Mouse (Mus musculus) liver, embryonic 16.5 days (tissue): ENCODE measurements at regions not wholly inside any gene's neighbourhood (a gene's known extent, or its start where the extent isn't known, plus 50 kb on each side); places are given as distances from the start of the nearest gene placed in this dataset.

ENCODE experiments used
- ATAC-seq: fragments of 200-750 bp; cut with Nextera tagmentation; 2 replicates; pipeline ENCODE4 v1.8.0; 2017; ENCODE audit warnings: low read depth, mild to moderate bottlenecking, moderate number of reproducible peaks, moderate library complexity
- H3K27ac ChIP-seq: fragments of 300-500 bp; sonication (generic); 2 replicates; pipeline ENCODE4 v1.5.1; 2014; ENCODE audit warnings: mild to moderate bottlenecking, low read length
- H3K27me3 ChIP-seq: fragments of 300-500 bp; sonication (generic); 2 replicates; pipeline ENCODE4 v1.6.1; 2014; ENCODE audit warnings: low read depth, low read length, mixed read lengths; ENCODE audit not compliant: control insufficient read depth, insufficient read depth
- H3K36me3 ChIP-seq: fragments of 300-500 bp; sonication (generic); 2 replicates; pipeline ENCODE4 v1.6.1; 2014; ENCODE audit warnings: mild to moderate bottlenecking; ENCODE audit not compliant: control insufficient read depth, insufficient read depth
- H3K4me1 ChIP-seq: fragments of 300-500 bp; sonication (generic); 2 replicates; pipeline ENCODE4 v1.6.1; 2014; ENCODE audit warnings: low read depth, low read length, mixed read lengths; ENCODE audit not compliant: control insufficient read depth
- H3K4me2 ChIP-seq: fragments of 300-500 bp; sonication (generic); 2 replicates; pipeline ENCODE4 v1.6.1; 2014; ENCODE audit warnings: low read depth, low read length, mixed read lengths
- H3K4me3 ChIP-seq: fragments of 300-500 bp; sonication (generic); 2 replicates; pipeline ENCODE4 v1.5.1; 2014; ENCODE audit warnings: low read depth, mild to moderate bottlenecking, low read length
- H3K9ac ChIP-seq: fragments of 300-500 bp; sonication (generic); 2 replicates; pipeline ENCODE4 v1.6.1; 2014; ENCODE audit warnings: low read depth, low read length
- H3K9me3 ChIP-seq: fragments of 300-500 bp; sonication (generic); replicated peaks from 2 replicates; pipeline ENCODE4 v1.6.1; 2016; ENCODE audit warnings: low read length; ENCODE audit not compliant: control insufficient read depth
- WGBS: fragments of 180-500 bp; shearing (Covaris S2); extraction: QIAGEN DNeasy Blood & Tissue Kit; methylation state at CpG from one replicate; pipeline ENCODE4 v1.1.7; 2014; ENCODE audit not compliant: insufficient replicate concordance; 5-methylcytosine and 5-hydroxymethylcytosine counted together

DNA sequence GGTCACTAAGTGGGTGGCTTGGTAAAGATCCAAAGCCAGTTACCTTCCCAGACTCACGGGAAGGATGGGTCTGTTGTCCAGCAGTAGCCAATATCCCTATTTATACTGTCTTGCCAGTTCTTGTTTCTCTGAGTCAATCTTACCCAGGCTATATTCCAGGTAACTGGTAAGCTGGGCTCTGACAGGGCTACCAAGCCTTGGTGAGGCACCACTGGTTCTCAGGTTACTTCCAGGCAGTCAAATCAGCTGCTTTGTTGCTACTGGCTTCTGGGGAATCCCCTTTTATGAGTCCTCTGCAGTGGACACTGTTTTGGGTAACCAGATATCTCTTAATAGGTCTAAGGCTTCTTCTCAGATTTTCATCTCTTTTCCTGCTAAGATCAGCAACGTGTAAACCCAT is 178.8 kb upstream of the Nampt start:
- Histone ChIP-seq H3K27me3 (no peaks in the 10 kb centered on the region), H3K9me3 (no peaks in the 10 kb centered on the region), H3K4me3 (no peak overlapping the region), H3K4me2 (no peak overlapping the region), H3K9ac (no peak overlapping the region), H3K4me1 (no peaks in the 10 kb centered on the region), H3K27ac (no peak overlapping the region), H3K36me3 (no peaks in the 10 kb centered on the region)
- 45% methylated on average over 2 of the region's 2 CpGs for WGBS
- ATAC-seq, result no peak

GRCm38 (mm10) chr12:32642493-32642892 is 176.9 kb upstream of the Nampt start:
- Histone ChIP-seq H3K4me1 (no peaks in the 10 kb centered on the region), H3K27ac (no peak overlapping the region), H3K9me3 (no peaks in the 10 kb centered on the region), H3K27me3 (no peaks in the 10 kb centered on the region), H3K4me3 (no peak overlapping the region), H3K9ac (no peak overlapping the region), H3K36me3 (no peaks in the 10 kb centered on the region), H3K4me2 (no peak overlapping the region)
- ATAC-seq, result no peak
- WGBS, result 31% methylated on average over 1 of the region's 1 CpGs

- Histone ChIP-seq H3K9ac (no peak overlapping the region), H3K4me3 (no peak overlapping the region), H3K36me3 (no peaks in the 10 kb centered on the region), H3K27ac (no peak overlapping the region), H3K4me1 (no peaks in the 10 kb centered on the region), H3K9me3 (no peaks in the 10 kb centered on the region), H3K4me2 (no peak overlapping the region), H3K27me3 (no peaks in the 10 kb centered on the region)
- no peak for ATAC-seq
- whole genome bisulfite sequencing, result 73% methylated on average over 1 of the region's 1 CpGs
Observed at GRCm38 (mm10) chr12:32653096-32653495, 166.2 kb upstream of the Nampt start.

DNA sequence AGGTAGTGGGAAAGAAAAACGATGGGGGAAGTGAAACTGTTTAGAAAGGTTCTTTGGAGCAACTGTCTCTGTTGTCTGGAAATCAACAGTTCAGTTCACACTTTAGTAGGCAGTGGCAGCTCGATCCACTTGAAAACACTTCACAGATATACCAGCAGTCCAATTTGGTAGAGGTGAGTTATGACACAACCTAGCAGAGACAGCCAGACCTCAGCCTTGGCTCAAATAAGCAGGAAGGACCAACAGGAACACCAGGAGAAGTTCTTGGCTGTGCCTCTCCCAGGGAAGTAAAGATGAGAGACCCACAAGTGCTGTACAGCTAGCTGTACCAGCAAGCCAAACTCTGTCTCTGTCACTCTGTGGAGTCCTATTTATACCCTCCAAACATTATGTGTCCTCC is 163.2 kb upstream of the Nampt start:
- Histone ChIP-seq H3K9me3 (no peaks in the 10 kb centered on the region), H3K4me1 (no peaks in the 10 kb centered on the region), H3K4me2 (no peak overlapping the region), H3K27ac (no peak overlapping the region), H3K36me3 (no peaks in the 10 kb centered on the region), H3K4me3 (no peak overlapping the region), H3K27me3 (no peaks in the 10 kb centered on the region), H3K9ac (no peak overlapping the region)
- 34% methylated on average over 2 of the region's 2 CpGs for WGBS
- no peak for ATAC-seq

GRCm38 (mm10) chr12:32661782-32662413 is 157.4 kb upstream of the Nampt start:
- no peak overlapping the region for H3K4me3 ChIP-seq
- ATAC-seq, result no peak

GRCm38 (mm10) chr12:32666040-32666439 is 153.3 kb upstream of the Nampt start:
- H3K27ac ChIP-seq, result no peak overlapping the region
- H3K9me3 ChIP-seq, result no peaks in the 10 kb centered on the region
- no peak overlapping the region for H3K9ac ChIP-seq
- H3K4me3 ChIP-seq, result no peak overlapping the region
- no peak for ATAC-seq
- H3K27me3 ChIP-seq, result no peaks in the 10 kb centered on the region
- H3K4me1 ChIP-seq, result no peaks in the 10 kb centered on the region
- WGBS, result 52% methylated on average over 1 of the region's 1 CpGs
- no peaks in the 10 kb centered on the region for H3K36me3 ChIP-seq
- H3K4me2 ChIP-seq, result no peak overlapping the region

More at GRCm38 (mm10) chr12:32661782-32662413, 157.4 kb upstream of the Nampt start:
- WGBS, result 51% methylated on average over 8 of the region's 8 CpGs
- no peaks in the 10 kb centered on the region for H3K27me3 ChIP-seq
- no peaks in the 10 kb centered on the region for H3K36me3 ChIP-seq
- H3K4me1 ChIP-seq, result no peaks in the 10 kb centered on the region
- H3K9ac ChIP-seq, result no peak overlapping the region
- no peak overlapping the region for H3K27ac ChIP-seq
- no peaks in the 10 kb centered on the region for H3K9me3 ChIP-seq
- H3K4me2 ChIP-seq, result no peak overlapping the region

DNA sequence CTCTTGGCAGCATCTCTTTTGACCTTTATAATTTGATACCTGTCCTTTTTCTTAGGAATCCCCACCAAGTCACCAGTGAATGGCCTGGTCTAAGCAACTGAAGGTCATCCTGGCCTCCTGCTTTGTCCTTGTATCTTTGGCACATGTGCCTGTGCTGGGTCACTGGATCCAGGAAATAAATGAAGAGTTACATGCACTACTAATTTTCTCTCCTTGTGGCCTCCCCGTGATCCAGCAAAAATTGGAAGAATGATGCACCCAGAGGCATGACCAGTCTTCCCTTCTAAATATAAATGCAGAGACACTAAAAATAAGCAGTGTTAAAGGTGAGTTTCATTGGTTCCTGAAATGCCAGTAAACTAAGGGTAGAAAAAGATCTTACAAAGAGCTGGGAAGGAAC is 141.4 kb upstream of the Nampt start:
- 65% methylated on average over 1 of the region's 1 CpGs for WGBS
- no peaks in the 10 kb centered on the region for H3K9me3 ChIP-seq

GRCm38 (mm10) chr12:32678756-32679155 is 140.6 kb upstream of the Nampt start:
- Histone ChIP-seq H3K27me3 (no peaks in the 10 kb centered on the region), H3K4me3 (no peak overlapping the region), H3K4me2 (no peak overlapping the region), H3K9me3 (no peaks in the 10 kb centered on the region), H3K9ac (no peak overlapping the region), H3K27ac (no peak overlapping the region), H3K36me3 (no peaks in the 10 kb centered on the region), H3K4me1 (no peaks in the 10 kb centered on the region)
- 38% methylated on average over 1 of the region's 1 CpGs for WGBS
- no peak for ATAC-seq

More for the DNA sequence above, 141.4 kb upstream of the Nampt start:
- Histone ChIP-seq H3K4me1 (no peaks in the 10 kb centered on the region), H3K27me3 (no peaks in the 10 kb centered on the region), H3K4me2 (no peak overlapping the region), H3K27ac (no peak overlapping the region), H3K9ac (no peak overlapping the region), H3K4me3 (no peak overlapping the region), H3K36me3 (no peaks in the 10 kb centered on the region)
- ATAC-seq, result no peak

- ATAC-seq, result no peak
- 55% methylated on average over 3 of the region's 3 CpGs for WGBS
- H3K9me3 ChIP-seq, result no peaks in the 10 kb centered on the region
- H3K4me2 ChIP-seq, result no peak overlapping the region
- H3K4me3 ChIP-seq, result no peak overlapping the region
- no peaks in the 10 kb centered on the region for H3K4me1 ChIP-seq
- no peaks in the 10 kb centered on the region for H3K27me3 ChIP-seq
- H3K27ac ChIP-seq, result no peak overlapping the region
- H3K9ac ChIP-seq, result no peak overlapping the region
- H3K36me3 ChIP-seq, result no peaks in the 10 kb centered on the region
Observed at GRCm38 (mm10) chr12:32681910-32682309, 137.4 kb upstream of the Nampt start.
